Mouse (Mus musculus) kidney, adult 18-20 months (tissue): ENCODE results near the gene Il25.
"Not testable (repeated sequence)": the region's sequence is repeated elsewhere in the genome, so short reads cannot be mapped to it uniquely, and the experiment has no call there.

Experiments
- DNase-seq: peaks from one replicate; pipeline ENCODE4 v3.0.0; 2021

Il25 gene

GRCm38 (mm10) chr14:54927296-54927695 lies 5.2 kb upstream of the Il25 start:
- no peak for DNase-seq

DNA sequence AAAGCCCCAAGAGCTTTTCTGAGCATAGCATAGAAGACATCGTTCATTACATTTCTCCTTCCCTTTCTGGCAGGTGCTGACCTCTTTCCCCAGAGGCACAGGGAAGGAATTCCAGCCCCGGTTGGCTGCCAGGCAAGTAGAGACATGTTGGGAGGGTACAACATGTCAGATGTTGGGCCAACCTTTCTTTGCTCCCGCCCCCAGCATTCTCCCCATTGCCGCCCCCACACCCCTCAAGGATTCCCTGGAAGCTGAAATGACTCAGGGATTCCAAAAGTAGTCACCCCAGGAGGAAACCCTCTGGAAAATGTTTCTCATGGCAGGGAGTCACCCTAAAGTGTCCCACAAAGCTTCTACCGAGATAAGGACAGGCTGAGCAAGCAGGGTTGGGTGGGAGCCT lies 2.7 kb upstream of the Il25 start:
- DNase-seq: no peak

GRCm38 (mm10) chr14:54930431-54930830 lies 2.1 kb upstream of the Il25 start:
- no peak for DNase-seq

DNA sequence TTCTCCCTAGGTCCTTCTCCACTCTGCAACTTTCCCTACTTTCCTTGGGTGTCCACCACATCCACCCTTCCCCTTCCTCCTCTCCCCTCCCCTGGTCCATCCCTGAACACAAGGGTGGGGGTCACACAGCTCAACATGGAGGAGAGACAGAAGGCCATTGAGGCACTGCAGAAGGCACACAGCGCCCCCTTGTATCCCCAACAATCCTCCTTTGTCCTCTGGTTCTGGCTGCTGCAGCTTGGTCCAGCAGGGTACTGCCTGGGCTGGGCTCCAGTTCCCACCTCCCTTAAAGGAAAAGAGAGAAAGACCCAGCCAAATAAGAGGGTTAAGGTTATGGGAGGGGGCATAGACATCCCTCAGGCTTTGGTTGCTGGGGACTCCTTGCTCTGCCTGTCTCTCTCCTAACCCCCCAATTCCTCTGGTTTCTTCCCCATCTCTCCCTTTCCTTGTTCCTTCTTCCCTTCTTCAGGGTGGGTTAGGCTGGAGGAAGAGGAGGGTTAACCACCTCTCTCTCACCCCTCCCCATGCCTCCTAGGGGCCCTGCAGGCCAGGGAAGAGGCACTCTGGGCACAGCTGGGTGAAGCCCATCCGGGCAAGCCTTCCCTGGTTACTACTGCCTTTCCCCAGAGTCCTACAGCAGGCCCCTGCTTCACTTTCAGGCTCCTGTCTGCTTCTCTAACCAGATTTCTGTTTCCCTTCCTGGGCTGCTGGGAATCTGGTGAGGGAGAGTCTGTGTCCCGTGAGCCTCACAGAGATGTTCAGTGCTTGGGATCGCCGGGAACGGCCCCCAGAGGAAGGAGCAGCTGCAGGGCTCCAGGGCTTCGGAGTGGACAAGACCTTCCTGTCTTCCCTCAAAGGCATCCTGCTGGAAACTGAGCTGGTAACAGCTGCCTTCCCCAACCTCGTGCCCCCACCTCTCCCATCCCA lies 3.7 kb downstream of the Il25 start, which contains the start of gene Cmtm5:
Gene Cmtm5, plus strand, starts transcription at position 358 of the 927 bp plus-strand sequence.
- no peak for DNase-seq

- no peak for DNase-seq
Observed at GRCm38 (mm10) chr14:54936831-54937160, 4.3 kb downstream of the Il25 start.

DNA sequence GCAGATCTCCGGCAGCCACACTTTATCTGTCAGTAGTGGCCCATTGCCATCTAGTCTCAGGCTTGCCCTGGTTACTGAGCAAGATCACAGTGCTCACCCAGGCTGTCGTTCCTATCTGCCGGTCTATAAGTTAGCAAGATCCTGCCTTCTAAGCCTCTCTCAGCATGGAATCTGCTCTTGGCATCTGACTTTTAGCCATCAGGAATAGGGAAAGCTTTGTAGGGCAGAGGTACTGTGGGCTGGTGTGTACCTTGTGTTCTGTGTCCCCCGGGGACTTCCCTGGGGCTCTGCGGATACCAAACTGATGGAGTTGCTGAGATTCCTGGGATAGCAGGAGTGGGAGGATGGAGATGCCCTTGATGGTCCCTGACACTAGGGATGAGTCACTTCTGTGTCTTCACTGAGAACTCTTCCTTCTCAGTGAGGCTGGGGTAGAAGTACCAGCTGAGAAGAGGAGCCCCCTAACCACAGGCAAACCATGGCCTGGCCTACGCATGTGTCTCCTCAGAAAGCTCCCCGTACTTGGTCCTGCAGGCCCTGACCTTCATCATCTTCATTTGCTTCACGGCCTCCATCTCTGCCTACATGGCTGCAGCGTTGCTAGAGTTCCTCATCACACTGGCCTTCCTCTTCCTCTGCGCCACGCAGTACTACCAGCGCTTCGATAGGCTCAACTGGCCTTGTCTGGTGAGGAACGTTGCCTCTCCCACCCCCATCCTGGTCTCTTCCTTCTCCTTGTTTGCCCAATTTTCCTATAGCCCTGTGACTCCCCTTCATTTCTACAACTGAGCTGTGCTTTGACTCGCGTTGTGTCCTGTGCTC lies 5.1 kb downstream of the Il25 start:
- no peak for DNase-seq

DNA sequence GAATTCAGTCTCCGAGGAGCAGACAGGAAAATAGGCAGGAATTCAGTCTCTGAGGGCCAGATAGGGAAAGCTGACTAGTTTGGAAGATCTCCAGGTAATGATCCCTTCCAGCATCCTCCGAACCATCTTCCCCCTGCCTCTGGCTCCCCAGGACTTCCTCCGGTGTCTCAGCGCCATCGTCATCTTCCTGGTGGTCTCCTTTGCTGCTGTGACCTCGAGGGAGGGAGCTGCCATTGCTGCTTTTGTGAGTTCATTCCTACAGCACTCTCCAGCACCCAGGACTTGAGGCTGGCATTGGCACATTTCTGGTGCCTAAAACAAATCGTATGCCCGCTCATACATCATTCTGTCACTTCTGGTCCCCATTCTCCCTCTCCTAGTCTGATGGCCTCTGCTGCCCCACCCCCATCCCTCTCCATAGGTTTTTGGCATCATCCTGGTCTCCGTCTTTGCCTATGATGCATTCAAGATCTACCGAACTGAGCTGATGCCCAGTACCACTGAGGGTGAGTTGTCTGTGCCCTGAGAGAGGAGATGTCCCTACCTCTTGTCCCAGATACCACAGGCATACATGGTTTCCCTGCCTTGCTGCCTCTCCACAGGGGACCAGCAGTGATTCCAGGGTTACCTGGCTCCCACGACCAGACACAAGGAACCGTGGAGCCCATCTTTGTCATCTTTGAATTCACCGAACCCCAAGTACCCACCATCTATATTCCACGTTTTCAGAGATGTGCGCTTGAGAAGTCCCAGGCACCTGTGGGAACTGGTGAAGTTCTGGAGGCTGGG lies 6.1 kb downstream of the Il25 start:
- no peak for DNase-seq

GRCm38 (mm10) chr14:54939434-54940175 lies 7.1 kb downstream of the Il25 start:
- DNase-seq: peak; percentile 83

GRCm38 (mm10) chr14:54940176-54940530 lies 7.7 kb downstream of the Il25 start:
- no peak for DNase-seq

- DNase-seq: peak; percentile 40
Observed at GRCm38 (mm10) chr14:54941024-54941978, 8.8 kb downstream of the Il25 start.

- no peak for DNase-seq
Observed at GRCm38 (mm10) chr14:54942479-54942878, 10.0 kb downstream of the Il25 start.

GRCm38 (mm10) chr14:54943971-54944370 lies 11.5 kb downstream of the Il25 start:
- no peak for DNase-seq

DNA sequence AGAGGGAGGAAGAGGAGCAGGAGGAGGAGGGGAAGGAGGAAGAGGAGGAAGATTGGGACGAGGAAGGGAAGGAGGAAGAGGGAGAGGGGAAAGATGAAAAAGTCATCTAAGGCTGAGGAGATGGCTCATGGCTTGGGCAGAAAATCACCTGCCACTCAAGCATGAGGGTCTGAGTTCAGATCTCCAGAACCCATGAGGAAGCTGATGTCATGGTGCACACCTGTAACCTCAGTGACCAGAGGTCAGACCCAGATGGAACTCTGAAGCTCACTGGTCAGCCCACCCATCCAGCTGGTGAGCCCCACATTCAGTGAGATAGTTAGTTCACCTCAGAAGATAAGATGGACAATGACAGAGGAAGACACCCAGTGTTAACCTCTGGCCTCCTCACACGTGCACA lies 12.4 kb downstream of the Il25 start:
- no peak for DNase-seq

DNA sequence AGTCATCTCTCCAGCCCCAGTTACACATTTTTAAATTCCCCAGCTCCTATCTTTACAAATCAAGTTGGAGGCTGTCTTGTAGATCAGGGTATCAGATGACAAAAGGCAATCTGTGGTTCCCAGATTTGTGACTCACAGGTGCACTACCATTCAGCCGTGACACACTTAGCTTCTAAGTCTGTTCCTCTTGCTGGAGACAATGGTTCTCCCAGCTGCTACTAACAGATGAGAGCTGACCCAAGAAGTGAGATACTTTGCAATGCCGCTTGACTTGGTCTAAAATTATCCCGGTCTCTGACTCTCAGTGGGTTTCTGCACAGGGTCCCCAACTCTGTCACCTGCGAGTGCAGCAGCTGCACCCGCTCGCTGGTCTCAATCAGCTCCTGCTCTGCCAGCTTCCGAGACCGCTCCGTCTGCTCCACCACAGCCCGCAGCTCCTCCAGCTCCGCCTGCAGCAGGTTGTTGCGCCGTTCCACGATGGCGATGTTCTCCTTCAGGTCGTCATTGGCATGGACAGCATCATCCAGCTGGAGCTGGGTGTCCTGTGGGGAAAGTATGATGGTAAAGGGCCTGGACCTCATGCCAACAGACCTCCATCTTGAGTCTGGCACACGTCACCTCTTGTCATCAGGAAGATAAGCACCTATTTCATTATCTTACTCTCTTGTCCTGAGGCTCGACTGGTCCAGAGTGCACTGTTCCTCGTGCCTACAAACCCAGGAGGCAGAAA lies 13.6 kb downstream of the Il25 start:
- no peak for DNase-seq

DNA sequence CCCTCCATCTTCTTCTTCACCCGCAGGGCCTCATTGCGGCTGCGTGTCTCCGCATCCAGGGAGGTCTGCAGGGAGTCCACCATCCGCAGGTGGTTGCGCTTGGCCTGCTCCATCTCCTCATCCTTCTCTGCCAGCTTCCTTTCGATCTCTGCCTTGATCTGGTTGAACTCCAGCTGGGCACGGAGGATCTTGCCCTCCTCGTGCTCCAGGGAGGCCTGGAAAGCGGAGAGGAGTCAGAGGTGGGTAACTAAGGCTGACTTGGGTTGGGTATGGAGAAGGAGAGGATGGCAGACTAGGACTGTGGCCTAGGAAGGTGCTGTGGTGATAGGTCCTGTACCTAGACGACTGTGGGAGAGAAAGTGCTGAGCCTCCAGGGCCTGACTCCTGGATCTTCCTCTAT lies 14.5 kb downstream of the Il25 start:
- DNase-seq: not testable (repeated sequence)

GRCm38 (mm10) chr14:54948781-54949180 lies 16.3 kb downstream of the Il25 start:
- no peak for DNase-seq

- DNase-seq: no peak
Observed at GRCm38 (mm10) chr14:54950493-54950892, 18.0 kb downstream of the Il25 start.

DNA sequence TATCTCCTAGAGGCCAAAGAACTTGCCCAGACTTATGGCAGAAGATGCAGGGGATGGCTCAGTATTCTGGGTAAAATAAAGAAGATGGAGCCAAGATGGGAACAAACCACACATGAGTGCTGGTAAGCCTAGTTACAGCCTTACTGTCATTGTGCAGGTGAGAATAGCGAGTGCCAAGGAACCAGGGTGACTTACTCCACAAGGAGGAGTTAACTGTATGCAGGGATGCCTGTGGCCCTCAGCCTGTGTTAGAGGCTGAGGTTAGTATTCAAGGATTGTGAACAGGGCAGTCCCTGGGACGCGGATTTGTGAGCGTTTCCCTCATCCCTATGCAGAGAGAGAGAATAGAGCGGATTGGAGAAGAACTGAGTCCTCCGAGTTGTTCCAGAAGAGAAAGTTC lies 19.1 kb downstream of the Il25 start:
- DNase-seq: no peak

DNA sequence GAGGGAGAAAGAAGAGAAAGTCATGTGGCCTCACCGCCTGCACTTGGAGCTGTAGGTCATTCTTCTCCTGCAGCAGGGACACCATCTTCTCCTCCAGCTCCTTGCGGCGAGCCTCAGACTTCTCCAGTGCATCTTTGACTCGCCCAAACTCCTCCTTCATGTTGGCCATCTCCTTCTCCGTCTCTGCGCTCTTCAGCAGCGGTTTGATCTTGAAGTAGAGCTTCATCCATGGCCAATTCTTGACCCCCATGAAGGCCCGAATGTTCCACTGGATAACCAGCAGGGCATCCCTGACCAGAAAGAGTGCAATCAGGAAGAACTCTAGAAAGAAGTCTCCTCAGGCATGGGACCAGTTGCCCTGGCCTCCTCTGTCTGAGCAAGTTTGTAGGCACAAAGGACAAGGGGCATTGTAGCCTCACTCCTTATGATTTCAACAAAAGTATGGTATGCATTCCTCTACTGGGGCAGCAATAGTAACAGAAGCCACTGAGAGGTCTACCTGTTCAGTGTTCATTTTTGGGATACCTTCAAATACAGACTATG lies 21.2 kb downstream of the Il25 start:
- no peak for DNase-seq

DNA sequence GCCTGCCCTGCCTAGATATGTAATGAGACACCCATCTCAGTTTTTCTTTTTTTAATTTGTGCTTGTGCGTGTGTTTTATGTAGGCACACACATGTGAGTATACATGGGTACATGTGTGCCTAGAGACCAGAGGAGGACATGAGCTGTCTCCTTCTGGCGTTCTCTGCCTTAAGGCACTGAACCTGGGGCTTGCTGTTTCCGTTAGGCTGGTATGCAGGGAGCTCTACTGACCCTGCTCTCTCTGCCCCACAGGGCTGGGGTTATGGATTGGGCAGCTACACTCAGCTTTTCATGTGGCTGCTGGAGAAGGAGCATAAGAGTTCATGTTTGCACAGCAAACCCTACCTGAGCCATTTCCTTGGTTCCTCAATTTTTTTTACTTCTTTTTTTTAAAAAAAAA lies 22.0 kb downstream of the Il25 start:
- no peak for DNase-seq
